Mouse (Mus musculus): Measurements from ENCODE around the gene Eif2b3. TPM values are rescaled to one million over a fixed set of nuclear protein-coding genes. Genes with fewer than 3 reads are reported as not detected.

The Eif2b3 gene
- polyA plus RNA-seq, 1 experiment from 2014 or later, result 45.2 TPM

GRCm38 (mm10) chr4:117117931-117118330 lies 98.7 kb downstream of the Eif2b3 start:
- Histone ChIP-seq H3K4me1 (ENCODE audit: insufficient read depth, low read length) (peaks cover 9% of the 10 kb centered on the region; the same call in 1 of the 2 replicates), H3K4me2 (replicated peaks; ENCODE audit: low read depth, low read length) (no peak overlapping the region), H3K9ac (replicated peaks; ENCODE audit: low read length) (no peak overlapping the region), H3K9me3 (ENCODE audit: low read length) (no peaks in the 10 kb centered on the region), H3K27me3 (ENCODE audit: insufficient read depth, low read length) (no peaks in the 10 kb centered on the region), H3K27ac (ENCODE audit: low read length) (no peak overlapping the region), H3K36me3 (ENCODE audit: insufficient read depth, low read length) (peaks cover 14% of the 10 kb centered on the region; the same call in 1 of the 2 replicates), H3K4me3 (ENCODE audit: low read length) (no peak overlapping the region)
- 94% methylated on average over 7 of the region's 7 CpGs for WGBS
- ATAC-seq (ENCODE audit: low FRiP score, low TSS enrichment), result no peak

- peak overlapping the region; percentile 79 for H3K9ac ChIP-seq (replicated peaks; ENCODE audit: low read length)
- H3K4me1 ChIP-seq (ENCODE audit: insufficient read depth, low read length), result peaks cover 13% of the 10 kb centered on the region
- ATAC-seq (ENCODE audit: low FRiP score, low TSS enrichment), result no peak
- H3K36me3 ChIP-seq (ENCODE audit: insufficient read depth, low read length), result peaks cover 4% of the 10 kb centered on the region; the same call in 1 of the 2 replicates
- H3K9me3 ChIP-seq (ENCODE audit: low read length), result no peaks in the 10 kb centered on the region
- no peaks in the 10 kb centered on the region for H3K27me3 ChIP-seq (ENCODE audit: insufficient read depth, low read length)
- 78% methylated on average over 5 of the region's 5 CpGs for WGBS
- peak overlapping the region; percentile 74 for H3K4me3 ChIP-seq (ENCODE audit: low read length)
- H3K4me2 ChIP-seq (replicated peaks; ENCODE audit: low read depth, low read length), result peak overlapping the region; percentile 100
- peak overlapping the region; percentile 95 for H3K27ac ChIP-seq (ENCODE audit: low read length)
Measured at GRCm38 (mm10) chr4:117119636-117120035, 100.4 kb downstream of the Eif2b3 start.

- no peaks in the 10 kb centered on the region for H3K27me3 ChIP-seq (ENCODE audit: insufficient read depth, low read length)
- peak overlapping the region; percentile 95 for H3K27ac ChIP-seq (ENCODE audit: low read length)
- no peaks in the 10 kb centered on the region for H3K9me3 ChIP-seq (ENCODE audit: low read length)
- peaks cover 18% of the 10 kb centered on the region for H3K4me1 ChIP-seq (ENCODE audit: insufficient read depth, low read length)
- peak overlapping the region; percentile 74 for H3K4me3 ChIP-seq (ENCODE audit: low read length)
- 0 out of 2 replicates have a peak, but pooled peaks cover under 1% of the 10 kb centered on the region for H3K36me3 ChIP-seq (ENCODE audit: insufficient read depth, low read length)
- H3K4me2 ChIP-seq (replicated peaks; ENCODE audit: low read depth, low read length), result peak overlapping the region; percentile 100
- 4% methylated on average over 10 of the region's 10 CpGs for WGBS
- 0 out of 2 replicates have a peak, but pooled peaks have one; percentile 1 for ATAC-seq (ENCODE audit: low FRiP score, low TSS enrichment)
- peak overlapping the region; percentile 79 for H3K9ac ChIP-seq (replicated peaks; ENCODE audit: low read length)
Measured at GRCm38 (mm10) chr4:117120052-117120444, 100.8 kb downstream of the Eif2b3 start.

- ATAC-seq (ENCODE audit: low FRiP score, low TSS enrichment), result peak; percentile 96
- WGBS, result under 1% methylated on average over 69 of the region's 69 CpGs
- peak overlapping the region; percentile 74 for H3K4me3 ChIP-seq (ENCODE audit: low read length)
Measured at GRCm38 (mm10) chr4:117120445-117121414, 101.5 kb downstream of the Eif2b3 start.

GRCm38 (mm10) chr4:117122209-117122608 lies 103.0 kb downstream of the Eif2b3 start:
- H3K4me2 ChIP-seq (replicated peaks; ENCODE audit: low read depth, low read length), result no peak overlapping the region
- WGBS, result 81% methylated on average over 4 of the region's 4 CpGs
- no peak overlapping the region for H3K4me3 ChIP-seq (ENCODE audit: low read length)
- no peak overlapping the region for H3K27ac ChIP-seq (ENCODE audit: low read length)
- ATAC-seq (ENCODE audit: low FRiP score, low TSS enrichment), result no peak
- H3K9me3 ChIP-seq (ENCODE audit: low read length), result no peaks in the 10 kb centered on the region
- peaks cover 33% of the 10 kb centered on the region for H3K4me1 ChIP-seq (ENCODE audit: insufficient read depth, low read length)
- H3K27me3 ChIP-seq (ENCODE audit: insufficient read depth, low read length), result no peaks in the 10 kb centered on the region
- no peaks in the 10 kb centered on the region for H3K36me3 ChIP-seq (ENCODE audit: insufficient read depth, low read length)
- H3K9ac ChIP-seq (replicated peaks; ENCODE audit: low read length), result no peak overlapping the region

More at GRCm38 (mm10) chr4:117120445-117121414, 101.5 kb downstream of the Eif2b3 start:
- H3K4me2 ChIP-seq (replicated peaks; ENCODE audit: low read depth, low read length), result peak overlapping the region; percentile 100
- H3K9me3 ChIP-seq (ENCODE audit: low read length), result no peaks in the 10 kb centered on the region
- H3K27ac ChIP-seq (ENCODE audit: low read length), result peak overlapping the region; percentile 95
- H3K27me3 ChIP-seq (ENCODE audit: insufficient read depth, low read length), result no peaks in the 10 kb centered on the region
- H3K36me3 ChIP-seq (ENCODE audit: insufficient read depth, low read length), result no peaks in the 10 kb centered on the region
- H3K9ac ChIP-seq (replicated peaks; ENCODE audit: low read length), result peak overlapping the region; percentile 79
- H3K4me1 ChIP-seq (ENCODE audit: insufficient read depth, low read length), result peaks cover 24% of the 10 kb centered on the region

- H3K4me3 ChIP-seq (ENCODE audit: low read length), result no peak overlapping the region
- no peaks in the 10 kb centered on the region for H3K9me3 ChIP-seq (ENCODE audit: low read length)
- no peak overlapping the region for H3K27ac ChIP-seq (ENCODE audit: low read length)
- 85% methylated on average over 7 of the region's 9 CpGs for WGBS
- peaks cover 33% of the 10 kb centered on the region for H3K4me1 ChIP-seq (ENCODE audit: insufficient read depth, low read length)
- H3K27me3 ChIP-seq (ENCODE audit: insufficient read depth, low read length), result no peaks in the 10 kb centered on the region
- no peak overlapping the region for H3K4me2 ChIP-seq (replicated peaks; ENCODE audit: low read depth, low read length)
- ATAC-seq (ENCODE audit: low FRiP score, low TSS enrichment), result no peak
- no peak overlapping the region for H3K9ac ChIP-seq (replicated peaks; ENCODE audit: low read length)
- peaks cover 7% of the 10 kb centered on the region; the same call in 1 of the 2 replicates for H3K36me3 ChIP-seq (ENCODE audit: insufficient read depth, low read length)
Measured at GRCm38 (mm10) chr4:117123546-117124217, 104.5 kb downstream of the Eif2b3 start.

DNA sequence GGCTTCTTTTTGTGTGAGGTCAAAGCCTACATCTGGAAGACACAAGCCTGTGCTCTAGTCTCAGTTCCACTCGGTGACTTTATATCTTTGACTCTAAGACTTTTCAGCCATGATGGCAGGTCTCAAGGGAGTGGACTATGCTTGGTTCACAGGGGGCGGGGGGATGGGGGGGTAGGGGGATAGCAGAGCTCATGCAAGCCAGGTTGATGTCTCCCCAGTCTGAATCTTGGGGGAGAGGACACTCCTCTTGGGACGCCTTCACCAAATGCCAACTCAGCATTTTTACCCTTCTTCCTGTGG lies 105.0 kb downstream of the Eif2b3 start:
- no peak overlapping the region for H3K4me3 ChIP-seq (ENCODE audit: low read length)
- H3K9ac ChIP-seq (replicated peaks; ENCODE audit: low read length), result no peak overlapping the region
- peak overlapping the region; percentile 93 for H3K27ac ChIP-seq (ENCODE audit: low read length)
- H3K9me3 ChIP-seq (ENCODE audit: low read length), result no peaks in the 10 kb centered on the region
- H3K27me3 ChIP-seq (ENCODE audit: insufficient read depth, low read length), result no peaks in the 10 kb centered on the region
- H3K36me3 ChIP-seq (ENCODE audit: insufficient read depth, low read length), result peaks cover 9% of the 10 kb centered on the region; the same call in 1 of the 2 replicates
- WGBS, result 84% methylated on average over 3 of the region's 3 CpGs
- H3K4me1 ChIP-seq (ENCODE audit: insufficient read depth, low read length), result peaks cover 33% of the 10 kb centered on the region
- H3K4me2 ChIP-seq (replicated peaks; ENCODE audit: low read depth, low read length), result 0 out of 2 replicates have a peak overlapping the region, but pooled peaks have one; percentile 1
- ATAC-seq (ENCODE audit: low FRiP score, low TSS enrichment), result no peak

DNA sequence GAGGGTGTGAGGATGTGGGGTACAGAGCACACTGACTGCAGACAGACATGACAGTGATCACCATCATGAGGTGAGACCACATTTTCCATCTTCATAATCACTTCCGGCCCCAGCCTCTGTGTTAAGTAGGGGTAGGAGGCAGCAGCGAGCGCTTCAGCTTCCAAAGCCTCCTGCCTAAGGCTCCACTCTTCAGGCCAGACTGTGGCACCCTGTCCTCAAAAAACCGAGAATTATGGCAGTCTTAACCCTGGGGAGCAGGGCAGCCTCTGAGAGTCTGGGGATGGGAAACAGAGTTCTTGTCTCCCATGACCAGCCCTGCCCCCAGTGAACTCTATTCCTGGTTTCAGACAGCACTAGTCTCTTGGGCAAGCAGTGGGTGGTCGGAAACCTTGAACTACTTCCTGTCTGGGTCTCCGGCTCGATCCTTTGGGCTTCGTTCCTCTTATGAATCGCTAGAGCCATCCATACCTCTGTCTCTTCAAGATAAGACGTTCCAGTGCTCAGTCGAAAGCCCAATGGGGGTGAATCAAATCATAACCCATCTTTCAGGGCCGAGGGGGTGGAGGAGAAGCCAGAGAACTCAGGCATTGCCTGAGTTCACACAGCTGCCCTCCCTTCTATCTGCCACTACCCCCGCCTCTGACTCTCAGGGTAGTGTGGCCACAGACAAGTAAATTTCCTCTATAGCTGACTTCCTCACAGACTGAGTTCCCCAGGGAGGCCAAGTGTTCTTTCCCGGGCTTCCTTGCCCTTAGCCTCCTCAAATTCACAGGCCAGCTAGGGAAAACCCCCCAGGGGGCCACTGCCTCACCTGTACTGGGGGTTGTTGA lies 105.5 kb downstream of the Eif2b3 start:
- 45% methylated on average over 14 of the region's 14 CpGs for WGBS
- Histone ChIP-seq H3K4me1 (ENCODE audit: insufficient read depth, low read length) (peaks cover 31% of the 10 kb centered on the region), H3K4me2 (replicated peaks; ENCODE audit: low read depth, low read length) (peak overlapping the region; percentile 1; the same call in 1 of the 2 replicates), H3K4me3 (ENCODE audit: low read length) (no peak overlapping the region), H3K27ac (ENCODE audit: low read length) (peak overlapping the region; percentile 93), H3K36me3 (ENCODE audit: insufficient read depth, low read length) (peaks cover 9% of the 10 kb centered on the region; the same call in 1 of the 2 replicates), H3K9me3 (ENCODE audit: low read length) (no peaks in the 10 kb centered on the region), H3K27me3 (ENCODE audit: insufficient read depth, low read length) (no peaks in the 10 kb centered on the region), H3K9ac (replicated peaks; ENCODE audit: low read length) (peak overlapping the region; percentile 23)
- no peak for ATAC-seq (ENCODE audit: low FRiP score, low TSS enrichment)

DNA sequence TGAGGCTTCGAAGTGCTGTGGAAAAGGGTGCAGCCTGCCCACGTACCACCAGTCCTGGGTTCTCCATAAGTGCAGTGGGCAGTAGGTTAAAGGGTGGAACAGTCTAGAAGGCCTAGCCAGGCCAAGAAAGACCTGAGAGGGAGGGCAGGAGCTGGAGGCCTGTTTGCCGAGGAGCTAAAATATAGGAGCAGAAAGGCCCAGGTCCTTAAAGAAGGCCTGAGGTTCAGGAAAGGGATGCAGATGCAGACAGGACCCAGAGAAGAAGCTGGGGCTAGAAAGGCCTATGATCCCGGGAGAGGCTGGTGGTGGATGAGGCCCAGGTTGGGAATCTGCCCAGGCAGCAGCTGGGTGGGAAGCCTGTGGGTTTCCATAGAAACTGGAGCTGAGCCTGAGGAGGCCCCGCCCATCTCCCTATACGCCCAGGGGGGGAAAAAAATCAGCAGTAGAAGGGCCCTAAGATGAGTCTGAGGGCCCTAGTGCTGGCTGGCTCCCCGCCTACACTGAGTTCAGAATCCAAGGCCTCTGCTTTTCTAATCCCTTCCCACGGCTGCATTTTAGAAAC lies 106.2 kb downstream of the Eif2b3 start, which contains the start of gene Btbd19:
Gene Btbd19 (minus strand): TSS at position 378 of the 562 bp plus-strand sequence.
- Histone ChIP-seq H3K27me3 (ENCODE audit: insufficient read depth, low read length) (no peaks in the 10 kb centered on the region), H3K9me3 (ENCODE audit: low read length) (no peaks in the 10 kb centered on the region), H3K4me1 (ENCODE audit: insufficient read depth, low read length) (peaks cover 28% of the 10 kb centered on the region), H3K4me2 (replicated peaks; ENCODE audit: low read depth, low read length) (peak within 1 kb of the TSS; percentile 8), H3K9ac (replicated peaks; ENCODE audit: low read length) (peak within 1 kb of the TSS; percentile 23), H3K27ac (ENCODE audit: low read length) (peak within 1 kb of the TSS; percentile 93), H3K36me3 (ENCODE audit: insufficient read depth, low read length) (peaks cover 9% of the 10 kb centered on the region; the same call in 1 of the 2 replicates), H3K4me3 (ENCODE audit: low read length) (no peak within 1 kb of the TSS)
- peak; percentile 24; the same call in 1 of the 2 replicates for ATAC-seq (ENCODE audit: low FRiP score, low TSS enrichment)
- 28% methylated on average over 8 of the region's 8 CpGs for WGBS
